Mouse (Mus musculus) megakaryocyte, adult 5-6 weeks (primary cell): ENCODE data around the gene Hdac9. TPM values are rescaled to one million over a fixed set of nuclear protein-coding genes. Genes with fewer than 3 reads are reported as not detected.
A peak's percentile ranks its signal among the peaks of the same experiment; 100 is the strongest.
"Not testable (repeated sequence)": the region's sequence is repeated elsewhere in the genome, so short reads cannot be mapped to it uniquely, and the experiment has no call there.

Experiments
- ATAC-seq: 2 replicates; pipeline ENCODE4 v1.8.0; 2016; ENCODE audit warnings: mild to moderate bottlenecking, inconsistent platforms; ENCODE audit not compliant: poor library complexity, severe bottlenecking
- total RNA-seq, 2 experiments: library from RNA; stranded (forward) in 1 of 2; stranded (reverse) in 1 of 2; fragments of 153-499, 151-499 nt in 1 of 2; fragments of 221-1000, 200-1000 nt in 1 of 2; gene quantifications; 2 replicates each; pipeline versions ENCODE4 v1.2.3 to v1.2.4; 2015 to 2017

The Hdac9 gene
- total RNA-seq, 2 experiments from 2014 or later: 10.8 to 16.0 TPM

GRCm38 (mm10) chr12:34176790-34177189 is 740.1 kb downstream of the Hdac9 start:
- ATAC-seq: peak; percentile 86

DNA sequence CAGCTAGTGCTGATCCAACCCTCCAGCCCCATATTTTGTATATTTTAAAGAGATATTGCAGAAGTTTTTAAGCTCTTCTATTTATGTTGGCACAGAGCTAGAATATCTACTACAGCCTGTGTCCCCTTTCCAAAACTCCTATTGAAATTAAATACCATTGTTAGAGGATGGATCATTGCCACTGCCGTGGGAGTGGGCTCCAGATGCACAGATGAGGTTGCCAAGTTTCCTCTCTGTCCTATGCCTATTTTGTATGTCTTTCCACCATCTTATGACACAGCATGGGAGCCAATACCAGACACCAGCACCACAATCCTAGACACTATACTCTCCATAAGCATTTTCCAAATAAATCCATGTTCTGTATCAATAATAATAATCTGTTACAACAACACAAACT is 743.9 kb downstream of the Hdac9 start:
- ATAC-seq: no peak

- ATAC-seq: no peak
Measured at GRCm38 (mm10) chr12:34170601-34171000, 746.3 kb downstream of the Hdac9 start.

- ATAC-seq: no peak
Measured at GRCm38 (mm10) chr12:34165674-34166073, 751.2 kb downstream of the Hdac9 start.

DNA sequence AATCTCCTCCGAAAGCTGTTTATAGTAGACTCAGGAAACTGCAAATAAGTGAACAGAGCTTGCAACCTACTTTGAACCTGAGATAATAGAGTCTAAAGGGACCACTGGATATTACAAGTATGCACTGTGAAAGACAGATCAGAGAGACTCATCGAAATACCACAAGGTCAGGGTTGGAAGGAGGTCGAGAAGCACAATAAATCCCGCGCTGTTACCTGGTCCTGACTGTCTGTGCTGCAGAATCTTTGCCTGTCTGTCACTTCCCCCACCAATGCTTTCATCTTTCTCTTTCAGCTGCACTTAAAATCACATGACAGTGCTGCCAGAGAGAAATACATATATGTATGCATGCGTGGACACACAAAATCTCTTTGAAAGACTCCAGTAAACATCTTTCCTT is 760.6 kb downstream of the Hdac9 start:
- ATAC-seq: no peak

GRCm38 (mm10) chr12:34155740-34156139 is 761.2 kb downstream of the Hdac9 start:
- ATAC-seq: no peak

DNA sequence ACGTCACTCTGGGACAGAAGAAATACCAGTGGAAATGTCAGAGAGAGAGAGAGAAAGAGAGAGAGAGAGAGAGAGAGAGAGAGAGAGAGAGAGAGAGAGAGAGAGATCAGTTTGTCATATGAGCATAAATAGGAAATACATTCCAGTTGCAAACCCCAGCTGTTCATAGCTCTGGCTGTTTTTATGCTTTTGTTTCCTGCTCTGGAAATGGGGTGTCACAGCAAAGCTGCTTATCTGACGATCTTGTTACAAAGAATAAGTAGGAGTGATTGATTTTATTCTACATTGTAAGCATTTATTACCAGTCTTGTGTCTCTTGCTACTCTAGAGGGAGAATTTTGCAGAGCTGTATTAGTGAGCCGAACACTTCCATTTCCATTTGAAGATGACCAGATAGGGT is 762.1 kb downstream of the Hdac9 start:
- no peak for ATAC-seq

DNA sequence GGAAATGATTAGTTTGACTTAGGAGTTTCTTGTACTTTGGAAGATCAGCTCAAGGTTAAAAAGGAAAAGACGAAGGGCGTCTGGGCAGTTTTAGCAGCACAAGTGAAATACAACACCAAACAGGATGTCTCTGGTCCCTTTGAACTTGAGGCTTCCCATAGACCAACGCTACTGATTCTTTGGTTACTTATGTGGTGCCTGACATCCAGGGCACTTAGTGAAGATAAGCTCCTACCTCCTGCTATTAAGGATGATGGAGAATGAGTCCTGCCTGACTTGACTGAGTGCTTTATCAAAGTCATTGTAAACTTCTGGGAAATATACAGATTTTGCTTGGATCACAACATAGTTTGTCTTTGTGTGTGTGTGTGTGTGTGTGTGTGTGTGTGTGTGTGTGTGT is 765.6 kb downstream of the Hdac9 start:
- ATAC-seq: no peak

DNA sequence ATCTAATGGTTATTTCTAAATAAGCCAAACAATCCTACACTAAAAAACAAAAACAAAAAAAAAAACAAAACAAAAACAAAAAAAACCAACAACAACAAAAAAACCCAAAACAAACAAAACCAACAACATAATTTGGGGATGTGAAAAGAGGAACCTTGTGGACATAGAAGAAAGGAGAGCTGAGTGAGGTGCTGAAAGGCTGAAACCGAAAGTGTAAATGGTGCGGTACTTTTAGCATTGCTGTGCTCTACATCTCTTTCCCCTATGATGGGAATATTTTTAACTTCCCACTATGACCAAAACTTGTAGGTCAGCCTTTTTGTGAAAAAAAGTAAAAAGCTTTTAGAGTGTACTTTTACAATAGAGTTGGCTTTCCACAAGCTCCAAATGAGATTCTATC is 774.2 kb downstream of the Hdac9 start:
- ATAC-seq: peak; percentile 97

DNA sequence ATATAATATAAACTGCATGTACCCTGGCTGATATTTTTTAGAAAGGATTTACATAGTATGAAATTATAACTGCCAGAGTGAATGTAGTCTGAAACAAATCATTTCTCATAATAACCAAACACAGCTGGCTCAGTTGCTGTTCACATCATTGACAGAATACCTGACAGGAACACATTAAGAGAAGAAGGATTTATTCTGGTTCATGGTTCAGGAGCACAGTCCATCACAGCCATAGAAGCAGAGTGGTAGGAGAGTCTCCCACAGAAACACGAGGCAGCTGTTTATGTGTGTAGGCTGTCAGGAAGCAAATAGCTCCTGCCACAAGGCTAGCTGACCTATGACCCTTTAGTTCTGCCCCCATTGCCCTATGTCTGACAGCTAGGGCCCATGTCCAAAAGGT is 803.6 kb downstream of the Hdac9 start:
- no peak for ATAC-seq

GRCm38 (mm10) chr12:34092953-34093352 is 823.9 kb downstream of the Hdac9 start:
- no peak for ATAC-seq

GRCm38 (mm10) chr12:34091851-34092250 is 825.0 kb downstream of the Hdac9 start:
- ATAC-seq: no peak

DNA sequence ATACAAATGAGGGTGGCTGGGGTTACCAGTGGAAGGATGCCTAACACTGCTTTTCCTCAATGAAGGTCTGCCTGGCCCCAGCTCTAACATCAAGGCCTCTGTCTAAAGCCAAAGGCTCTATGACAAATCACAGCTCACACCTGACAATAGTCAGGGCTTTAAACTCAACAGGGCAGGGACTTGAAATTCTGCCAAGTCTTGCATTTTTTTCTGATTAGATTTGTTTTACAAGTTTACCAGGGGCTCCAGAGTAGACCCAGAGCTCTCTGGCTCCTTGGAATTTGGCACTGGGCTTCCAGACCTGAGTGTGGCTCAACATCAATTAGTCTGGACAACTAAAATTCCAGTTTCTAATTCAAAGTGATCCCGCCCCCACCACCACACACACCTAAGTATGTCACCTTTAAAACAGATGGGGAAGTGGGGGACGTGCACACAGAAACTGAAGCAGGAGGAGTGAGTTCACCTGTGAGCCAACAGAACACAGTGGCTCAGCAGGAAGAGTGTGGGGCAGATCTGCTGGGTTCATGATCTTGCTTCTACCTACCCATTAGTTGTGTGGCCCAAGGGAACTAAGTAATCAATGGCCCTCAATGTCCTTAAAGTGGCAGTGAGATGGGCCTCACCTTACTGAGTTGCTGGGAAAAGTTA is 829.5 kb downstream of the Hdac9 start:
- ATAC-seq: no peak

DNA sequence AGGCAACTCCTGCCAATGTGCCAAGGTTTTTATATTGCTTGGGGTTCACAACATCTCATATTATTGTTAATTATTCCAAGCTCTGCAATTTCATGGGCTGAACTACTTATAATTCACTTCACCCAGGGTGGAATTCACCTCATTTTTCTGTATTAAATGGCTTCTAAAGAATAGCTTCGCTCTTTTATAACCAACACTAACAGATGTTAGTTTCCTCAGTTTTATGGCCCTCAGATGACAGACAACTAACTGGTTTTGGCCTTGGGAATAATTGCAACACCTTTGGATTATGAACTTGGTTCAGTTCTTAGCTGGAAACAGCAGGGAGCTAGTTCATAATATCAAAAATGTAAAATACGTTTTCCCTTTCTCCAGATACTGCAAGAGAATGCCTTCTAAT is 839.9 kb downstream of the Hdac9 start:
- no peak for ATAC-seq

GRCm38 (mm10) chr12:34075805-34076509 is 840.9 kb downstream of the Hdac9 start:
- no peak for ATAC-seq

GRCm38 (mm10) chr12:34052508-34052907 is 864.4 kb downstream of the Hdac9 start:
- no peak for ATAC-seq

DNA sequence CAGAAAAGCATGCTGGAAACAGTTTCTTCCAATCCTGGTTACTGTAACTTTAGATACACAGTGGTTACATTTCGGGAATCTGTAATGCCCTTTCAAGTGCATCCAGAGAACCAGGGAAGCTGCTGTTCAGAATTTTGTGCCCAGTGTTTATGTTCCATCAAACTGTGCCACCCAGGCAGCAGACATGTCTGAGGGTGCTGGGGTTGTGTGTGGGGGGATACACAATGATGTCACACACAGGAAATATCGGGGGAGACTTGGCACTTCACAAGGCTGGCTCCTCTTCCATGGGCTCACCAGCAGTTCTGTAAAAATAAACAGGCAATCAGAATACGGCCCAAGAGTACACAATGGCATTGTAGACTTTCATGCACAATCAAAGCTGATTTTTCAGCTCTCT is 864.9 kb downstream of the Hdac9 start:
- no peak for ATAC-seq

- 0 out of 2 replicates have a peak, but pooled peaks have one; percentile 38 for ATAC-seq
Measured at GRCm38 (mm10) chr12:34051112-34051511, 865.8 kb downstream of the Hdac9 start.

DNA sequence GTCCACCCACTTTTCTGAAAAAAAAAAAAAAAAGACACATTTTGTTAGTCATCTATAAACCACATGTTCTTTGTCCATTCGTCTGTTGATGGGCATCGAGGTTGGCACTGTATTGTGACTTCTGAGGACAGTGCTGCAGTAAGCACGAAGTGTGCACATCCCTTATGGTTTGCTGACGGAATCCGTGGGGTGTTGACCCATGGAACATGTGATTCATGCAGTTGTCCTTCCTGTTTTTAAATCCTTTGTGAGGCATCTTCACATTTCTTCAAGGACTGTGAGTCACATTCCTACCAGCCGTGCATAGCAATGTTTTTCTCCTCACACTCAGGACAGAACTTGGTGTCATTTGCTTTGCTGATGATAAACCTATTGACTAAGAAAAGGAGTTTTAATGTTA is 875.9 kb downstream of the Hdac9 start:
- no peak for ATAC-seq

DNA sequence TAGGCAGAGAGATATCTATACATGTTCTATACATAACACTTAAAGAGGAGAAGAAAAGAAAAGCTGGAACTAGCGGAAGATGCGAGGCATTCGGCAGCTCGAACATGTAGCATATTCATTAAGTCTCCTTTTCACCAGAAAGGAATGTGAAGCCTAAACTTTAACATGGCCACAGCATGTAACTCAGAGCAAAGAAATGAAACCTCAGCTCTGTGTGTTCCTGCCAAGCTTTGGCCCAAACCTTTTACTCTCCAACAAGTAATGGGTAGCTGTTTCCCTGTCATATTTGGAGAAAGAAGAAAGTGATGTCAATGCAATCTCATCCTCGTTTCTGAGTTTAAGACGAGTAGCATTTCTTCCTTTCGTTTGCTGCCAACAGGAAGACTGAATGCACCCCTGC is 876.8 kb downstream of the Hdac9 start:
- no peak for ATAC-seq

- ATAC-seq: not testable (repeated sequence)
Measured at GRCm38 (mm10) chr12:34009796-34010195, 907.1 kb downstream of the Hdac9 start.
